Mouse (Mus musculus) small intestine, adult 2 months (tissue): ENCODE results near the gene Daam1. TPM values are rescaled to one million over a fixed set of nuclear protein-coding genes. Genes with fewer than 3 reads are reported as not detected.

Experiments used
- H3K27ac ChIP-seq: fragments of 200-500 bp; 2 replicates; pipeline ENCODE4 v1.5.1; 2012; ENCODE audit warnings: low read depth, low read length, control low read depth, inconsistent platforms; ENCODE audit not compliant: insufficient read depth
- H3K27me3 ChIP-seq: fragments of 200-500 bp; 2 replicates; pipeline ENCODE4 v1.6.1; 2012; ENCODE audit warnings: mild to moderate bottlenecking, moderate library complexity, low read length, inconsistent platforms; ENCODE audit not compliant: control insufficient read depth, insufficient read depth
- H3K36me3 ChIP-seq: fragments of 200-500 bp; 2 replicates; pipeline ENCODE4 v1.6.1; 2012; ENCODE audit warnings: mild to moderate bottlenecking, low read length, control low read depth, inconsistent platforms; ENCODE audit not compliant: control insufficient read depth, insufficient read depth
- H3K4me1 ChIP-seq: fragments of 200-500 bp; 2 replicates; pipeline ENCODE4 v1.6.1; 2012; ENCODE audit warnings: low read length, inconsistent platforms, mixed read lengths; ENCODE audit not compliant: control insufficient read depth, insufficient read depth, insufficient read length
- H3K4me3 ChIP-seq: fragments of 200-500 bp; 2 replicates; pipeline ENCODE4 v1.5.1; 2012; ENCODE audit warnings: low read depth, mild to moderate bottlenecking, control low read depth, inconsistent platforms, low read length, moderate library complexity
- CTCF ChIP-seq: fragments of 200-500 bp; IDR thresholded peaks from 2 replicates; pipeline ENCODE4 v1.5.1; 2012; ENCODE audit warnings: low read depth, mild to moderate bottlenecking, control low read depth, inconsistent platforms, low read length, moderate library complexity, mixed read lengths; ENCODE audit not compliant: insufficient replicate concordance, insufficient read length; ENCODE audit errors: extremely low read depth
- POLR2A ChIP-seq: fragments of 200-500 bp; IDR thresholded peaks from 2 replicates; pipeline ENCODE4 v1.6.1; 2012; ENCODE audit warnings: low read depth, mild to moderate bottlenecking, control low read depth, inconsistent platforms, low read length, moderate library complexity
- WGBS: fragments of 180-500 bp; shearing (Covaris S2); methylation state at CpG from one replicate; pipeline ENCODE4 v1.1.7; 2018; 5-methylcytosine and 5-hydroxymethylcytosine counted together
- polyA plus RNA-seq: library from polyadenylated mRNA; depleted of rRNA; stranded (reverse); fragments of >200 nt; gene quantifications from 2 replicates; pipeline ENCODE4 v1.2.3, GENCODE M21; 2012

The Daam1 gene
- polyA plus RNA-seq, 1 experiment = 2.4 TPM

DNA sequence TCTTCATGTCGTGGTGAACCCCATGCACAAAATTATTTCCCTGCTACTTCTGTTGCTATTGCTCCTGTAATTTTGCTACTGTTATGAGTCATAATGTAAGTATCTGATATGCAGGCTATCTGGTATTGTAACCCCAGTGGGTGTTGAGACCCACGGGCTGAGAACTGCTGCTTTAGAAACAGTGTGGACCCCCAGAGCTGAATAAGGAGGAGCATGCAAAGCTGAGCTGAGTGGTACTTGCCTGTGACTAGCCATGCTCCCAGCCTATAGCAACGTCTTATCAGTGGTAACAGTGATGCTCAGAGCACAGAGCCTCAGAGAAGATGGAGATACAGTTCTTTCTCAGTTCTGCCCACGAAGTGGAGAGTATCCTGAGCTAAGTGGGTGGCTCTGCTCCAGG lies 35.3 kb upstream of the Daam1 start:
- TF ChIP-seq POLR2A = no peak
- TF ChIP-seq CTCF = no peak
- H3K27me3 ChIP-seq = no peaks in the 10 kb centered on the region
- H3K36me3 ChIP-seq = no peaks in the 10 kb centered on the region
- 43% methylated on average over 4 of the region's 4 CpGs for WGBS
- no peaks in the 10 kb centered on the region for H3K4me1 ChIP-seq
- H3K4me3 ChIP-seq = no peak overlapping the region
- no peak overlapping the region for H3K27ac ChIP-seq

DNA sequence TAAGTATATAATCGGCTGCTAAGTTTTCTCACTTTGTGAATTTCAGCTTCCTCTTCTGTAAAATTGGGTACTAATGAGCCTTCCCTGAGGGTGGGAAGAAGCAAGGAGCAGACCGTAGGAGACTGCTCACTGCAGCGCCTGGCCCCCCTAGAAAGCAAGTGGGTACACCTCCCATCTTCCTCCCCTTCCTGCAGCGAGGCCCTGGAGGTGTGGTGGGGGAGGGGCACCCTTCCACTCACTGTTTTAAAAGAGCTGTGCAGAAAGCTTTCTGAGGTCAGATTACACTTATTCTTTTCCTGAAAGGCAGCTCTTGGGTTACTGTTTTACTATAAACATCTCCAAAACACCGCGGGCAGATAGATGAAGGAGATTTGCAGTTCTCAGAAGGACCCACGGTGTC lies 34.4 kb upstream of the Daam1 start:
- Histone ChIP-seq H3K27me3 (no peaks in the 10 kb centered on the region), H3K36me3 (no peaks in the 10 kb centered on the region), H3K4me1 (no peaks in the 10 kb centered on the region), H3K4me3 (no peak overlapping the region), H3K27ac (no peak overlapping the region)
- TF ChIP-seq POLR2A (no peak), CTCF (no peak)
- 13% methylated on average over 7 of the region's 7 CpGs for WGBS

DNA sequence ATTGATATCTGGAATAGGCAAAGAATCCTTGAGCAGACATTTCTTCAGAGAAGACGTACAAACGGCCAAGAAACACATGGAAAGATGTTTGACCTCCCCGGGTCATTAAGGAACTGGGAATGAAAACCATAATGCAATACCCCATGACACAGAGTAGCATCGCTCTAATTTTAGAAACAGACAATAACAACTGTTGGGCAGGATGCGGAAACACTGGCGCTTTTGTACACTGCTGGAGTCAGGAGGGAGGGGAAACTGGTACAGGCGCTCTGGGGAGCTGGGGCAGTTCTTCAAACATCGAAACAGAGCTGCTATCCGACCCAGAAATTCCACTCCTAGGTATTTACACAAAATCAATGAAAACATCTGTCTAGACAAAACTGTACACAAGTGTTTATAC lies 23.6 kb upstream of the Daam1 start:
- 73% methylated on average over 9 of the region's 9 CpGs for WGBS
- TF ChIP-seq CTCF = no peak
- H3K4me1 ChIP-seq = peaks cover 12% of the 10 kb centered on the region; the same call in 1 of the 2 replicates

DNA sequence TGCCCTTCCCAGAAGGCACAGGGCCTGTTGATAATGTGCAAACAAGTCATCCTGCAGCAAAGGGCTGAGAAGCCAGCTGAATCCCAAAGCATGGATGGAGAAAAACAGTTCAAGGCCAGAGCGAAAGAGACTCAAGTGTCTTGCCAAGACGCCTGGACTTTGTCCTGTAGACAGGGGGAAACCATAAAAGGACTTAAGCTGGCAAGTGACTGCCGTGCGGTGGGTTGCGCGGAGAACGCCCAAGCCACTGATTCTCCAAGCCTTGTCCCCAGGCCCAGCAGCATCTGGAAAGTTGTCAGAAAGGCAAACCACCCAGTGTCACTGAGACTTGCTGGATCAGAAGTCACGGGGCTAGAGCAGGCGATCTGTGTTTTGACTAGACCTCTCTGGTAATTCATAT lies 22.2 kb upstream of the Daam1 start:
- Histone ChIP-seq H3K27me3 (no peaks in the 10 kb centered on the region), H3K36me3 (no peaks in the 10 kb centered on the region), H3K27ac (peak overlapping the region; percentile 28; the same call in 1 of the 2 replicates), H3K4me1 (peaks cover 12% of the 10 kb centered on the region; the same call in 1 of the 2 replicates), H3K4me3 (peak overlapping the region; percentile 37; the same call in 1 of the 2 replicates)
- 35% methylated on average over 9 of the region's 9 CpGs for WGBS
- TF ChIP-seq POLR2A = no peak
- TF ChIP-seq CTCF = no peak

More for the DNA sequence above, 23.6 kb upstream of the Daam1 start:
- H3K27ac ChIP-seq = no peak overlapping the region
- no peaks in the 10 kb centered on the region for H3K36me3 ChIP-seq
- no peak overlapping the region for H3K4me3 ChIP-seq
- H3K27me3 ChIP-seq = no peaks in the 10 kb centered on the region

DNA sequence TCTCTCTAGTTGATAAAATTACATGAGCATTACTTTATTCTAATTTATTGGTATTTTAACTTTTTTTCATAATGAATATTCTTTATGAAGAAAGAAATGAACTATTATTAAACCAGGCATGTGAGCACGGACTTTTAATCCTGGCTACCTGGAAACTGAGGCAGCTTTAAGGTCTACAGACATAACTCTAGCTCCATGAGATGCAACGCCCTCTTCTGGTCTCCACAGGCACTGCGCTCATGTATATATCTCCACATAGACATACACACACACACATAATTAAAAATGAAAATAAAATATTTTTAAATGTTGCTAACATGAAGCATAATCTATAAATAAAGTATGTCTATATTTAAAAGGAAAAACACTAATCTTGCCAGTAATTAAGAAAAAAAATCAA lies 21.3 kb upstream of the Daam1 start:
- TF ChIP-seq POLR2A (no peak), CTCF (no peak)
- WGBS = 92% methylated on average over 3 of the region's 3 CpGs
- Histone ChIP-seq H3K27me3 (no peaks in the 10 kb centered on the region), H3K36me3 (no peaks in the 10 kb centered on the region), H3K4me3 (no peak overlapping the region), H3K27ac (no peak overlapping the region), H3K4me1 (peaks cover 12% of the 10 kb centered on the region; the same call in 1 of the 2 replicates)

DNA sequence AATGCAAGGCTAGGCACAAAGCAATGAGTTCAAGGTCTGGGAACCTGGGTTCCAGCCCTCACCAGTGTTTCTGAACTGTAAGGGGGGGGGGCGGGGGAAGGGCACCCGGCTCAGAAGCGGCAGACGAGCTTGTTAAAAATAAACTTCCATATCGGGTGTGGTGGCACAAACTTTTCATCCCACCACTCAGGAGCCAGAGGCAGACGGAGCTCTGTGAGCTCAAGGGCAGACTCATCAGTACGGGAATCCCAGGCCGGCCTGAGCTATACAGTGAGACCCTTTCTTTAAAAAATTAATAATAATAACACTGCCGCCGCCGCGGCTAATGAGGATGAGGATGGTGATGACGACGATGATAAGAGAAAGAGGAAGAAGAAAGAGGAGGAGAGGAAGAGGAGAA lies 18.3 kb upstream of the Daam1 start:
- WGBS = 79% methylated on average over 14 of the region's 14 CpGs
- no peaks in the 10 kb centered on the region for H3K27me3 ChIP-seq
- TF ChIP-seq CTCF (no peak), POLR2A (no peak)
- peaks cover 12% of the 10 kb centered on the region; the same call in 1 of the 2 replicates for H3K4me1 ChIP-seq
- no peaks in the 10 kb centered on the region for H3K36me3 ChIP-seq
- H3K27ac ChIP-seq = no peak overlapping the region
- no peak overlapping the region for H3K4me3 ChIP-seq

DNA sequence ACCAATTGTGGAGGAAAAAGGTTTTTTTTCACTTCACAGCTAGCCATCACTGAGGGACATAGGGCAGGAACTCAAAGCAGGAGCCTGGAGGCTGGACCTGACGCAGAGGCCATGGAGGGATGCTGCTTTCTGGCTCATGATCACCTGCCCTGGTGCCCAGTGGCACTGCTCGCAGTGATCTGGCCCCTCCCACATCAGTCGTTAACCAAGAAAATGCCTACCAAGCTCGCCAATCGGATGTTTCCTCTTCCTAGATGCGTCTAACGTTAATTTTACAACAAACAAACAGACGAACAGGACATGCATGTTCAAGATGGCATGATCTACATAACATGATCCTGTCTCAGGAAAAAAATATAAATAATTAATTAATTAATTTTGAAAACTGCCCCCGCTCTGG lies 17.6 kb upstream of the Daam1 start:
- no peak overlapping the region for H3K4me3 ChIP-seq
- H3K4me1 ChIP-seq = peaks cover 8% of the 10 kb centered on the region; the same call in 1 of the 2 replicates
- WGBS = 89% methylated on average over 9 of the region's 9 CpGs
- H3K36me3 ChIP-seq = no peaks in the 10 kb centered on the region
- TF ChIP-seq POLR2A (no peak), CTCF (no peak)
- H3K27ac ChIP-seq = no peak overlapping the region
- H3K27me3 ChIP-seq = no peaks in the 10 kb centered on the region
